Mouse (Mus musculus): ENCODE data around the gene Ciao1. TPM values are rescaled to one million over a fixed set of nuclear protein-coding genes. Genes with fewer than 3 reads are reported as not detected.
"Not testable (repeated sequence)": the region's sequence is repeated elsewhere in the genome, so short reads cannot be mapped to it uniquely, and the experiment has no call there.

Gene Ciao1
- polyA plus RNA-seq, 1 experiment from 2014 or later: 57.5 TPM

DNA sequence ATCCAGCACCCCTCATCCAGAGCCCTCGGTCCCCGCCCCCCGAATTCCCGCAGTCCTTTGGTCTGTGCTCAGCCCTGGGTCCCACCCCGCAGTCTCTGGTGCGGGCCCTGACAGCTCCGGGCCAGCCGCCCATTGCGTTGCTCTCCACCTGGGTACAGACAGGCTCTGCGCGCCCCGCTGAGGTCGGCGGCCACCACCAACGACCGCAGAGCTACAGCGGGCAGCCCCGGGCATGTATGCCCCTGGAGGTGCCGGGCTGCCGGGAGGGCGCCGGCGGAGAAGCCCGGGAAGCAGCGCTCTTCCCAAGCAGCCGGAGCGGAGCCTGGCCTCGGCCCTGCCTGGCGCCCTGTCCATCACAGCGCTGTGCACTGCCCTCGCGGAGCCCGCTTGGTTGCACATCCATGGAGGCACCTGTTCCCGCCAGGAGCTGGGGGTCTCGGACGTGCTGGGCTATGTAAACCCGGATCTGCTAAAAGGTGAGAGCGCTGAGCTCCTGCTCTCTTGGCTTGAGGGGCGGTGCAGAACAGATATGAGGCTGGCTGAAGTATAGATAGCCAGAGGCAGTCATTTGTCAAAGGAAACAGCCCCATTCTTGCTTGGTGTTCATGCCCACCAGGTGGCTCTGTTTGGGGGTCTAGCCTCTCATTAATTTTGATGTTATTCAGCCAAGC is 853 bp upstream of the Ciao1 start:
- ATAC-seq (replicated peaks; ENCODE audit: insufficient number of reproducible peaks, insufficient read depth, low FRiP score, low read depth): peak; percentile 40
- WGBS: under 1% methylated on average over 39 of the region's 39 CpGs
- peak overlapping the region; percentile 89 for H3K9ac ChIP-seq

DNA sequence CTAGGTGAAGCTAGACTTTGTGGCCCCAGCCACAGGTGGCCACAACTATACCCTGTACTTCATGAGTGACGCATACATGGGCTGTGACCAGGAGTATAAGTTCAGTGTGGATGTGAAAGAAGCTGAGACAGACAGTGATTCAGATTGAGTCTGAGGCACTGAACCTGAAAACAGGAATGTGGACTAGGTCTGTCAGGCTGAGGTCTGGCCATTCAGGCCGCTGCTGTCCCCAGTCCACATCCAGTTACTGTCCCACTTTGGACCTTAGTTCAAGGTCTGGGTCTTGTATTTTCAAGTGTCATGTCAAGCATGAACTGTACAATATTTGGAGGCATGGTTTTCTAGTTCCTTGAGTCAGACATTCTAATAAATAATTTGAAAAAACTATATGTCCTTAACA is 7.6 kb downstream of the Ciao1 start:
- no peak overlapping the region for H3K4me2 ChIP-seq
- no peak overlapping the region for H3K27ac ChIP-seq
- H3K9ac ChIP-seq: no peak overlapping the region
- ATAC-seq (replicated peaks; ENCODE audit: insufficient number of reproducible peaks, insufficient read depth, low FRiP score, low read depth): no peak
- H3K4me1 ChIP-seq (replicated peaks): peaks cover 10% of the 10 kb centered on the region
- no peaks in the 10 kb centered on the region for H3K9me3 ChIP-seq (replicated peaks)
- H3K27me3 ChIP-seq: no peaks in the 10 kb centered on the region
- WGBS: 94% methylated on average over 2 of the region's 2 CpGs
- H3K4me3 ChIP-seq: no peak overlapping the region
- H3K36me3 ChIP-seq: peaks cover 87% of the 10 kb centered on the region

More for the DNA sequence above, 853 bp upstream of the Ciao1 start:
- peak overlapping the region; percentile 96 for H3K4me2 ChIP-seq
- H3K9me3 ChIP-seq (replicated peaks): no peaks in the 10 kb centered on the region
- peak overlapping the region; percentile 97 for H3K4me3 ChIP-seq
- H3K36me3 ChIP-seq: peaks cover 28% of the 10 kb centered on the region
- H3K4me1 ChIP-seq (replicated peaks): peaks cover 45% of the 10 kb centered on the region
- no peaks in the 10 kb centered on the region for H3K27me3 ChIP-seq
- peak overlapping the region; percentile 82 for H3K27ac ChIP-seq

DNA sequence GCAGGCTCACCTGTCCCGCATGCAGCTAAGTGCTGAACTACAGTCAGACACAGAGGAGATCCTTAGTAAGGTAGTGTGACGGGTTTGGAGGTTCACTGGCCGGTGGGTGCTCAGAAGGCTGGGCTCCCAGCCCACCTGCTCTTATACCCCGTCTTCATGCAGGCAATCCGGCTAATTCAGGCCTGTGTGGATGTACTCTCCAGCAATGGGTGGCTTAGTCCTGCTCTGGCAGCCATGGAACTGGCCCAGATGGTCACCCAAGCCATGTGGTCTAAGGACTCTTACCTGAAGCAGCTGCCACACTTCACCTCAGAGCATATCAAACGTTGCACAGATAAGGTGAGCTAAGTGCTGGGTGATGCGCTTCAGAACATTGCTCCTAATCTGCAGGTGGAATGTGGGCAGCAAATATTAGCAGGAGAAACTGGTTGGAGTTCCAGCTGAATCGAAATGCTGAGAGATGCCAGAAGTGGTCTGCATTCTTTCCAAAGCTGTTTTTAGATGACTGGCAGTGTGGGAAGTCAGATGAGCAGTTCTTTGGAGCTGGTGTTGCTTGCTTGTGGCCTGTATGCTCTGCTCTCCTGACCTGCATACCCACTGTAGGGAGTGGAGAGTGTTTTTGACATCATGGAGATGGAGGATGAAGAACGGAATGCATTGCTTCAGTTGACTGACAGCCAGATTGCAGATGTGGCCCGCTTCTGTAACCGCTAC is 9.6 kb downstream of the Ciao1 start:
- no peak overlapping the region for H3K9ac ChIP-seq
- 68% methylated on average over 11 of the region's 11 CpGs for WGBS
- no peaks in the 10 kb centered on the region for H3K9me3 ChIP-seq (replicated peaks)
- no peak overlapping the region for H3K4me3 ChIP-seq
- H3K36me3 ChIP-seq: peaks cover 92% of the 10 kb centered on the region
- peak overlapping the region; percentile 3; the same call in 1 of the 2 replicates for H3K4me2 ChIP-seq
- H3K27ac ChIP-seq: peak overlapping the region; percentile 67
- peak; percentile 43; the same call in 1 of the 2 replicates for ATAC-seq (replicated peaks; ENCODE audit: insufficient number of reproducible peaks, insufficient read depth, low FRiP score, low read depth)
- H3K4me1 ChIP-seq (replicated peaks): peaks cover 10% of the 10 kb centered on the region
- no peaks in the 10 kb centered on the region for H3K27me3 ChIP-seq

DNA sequence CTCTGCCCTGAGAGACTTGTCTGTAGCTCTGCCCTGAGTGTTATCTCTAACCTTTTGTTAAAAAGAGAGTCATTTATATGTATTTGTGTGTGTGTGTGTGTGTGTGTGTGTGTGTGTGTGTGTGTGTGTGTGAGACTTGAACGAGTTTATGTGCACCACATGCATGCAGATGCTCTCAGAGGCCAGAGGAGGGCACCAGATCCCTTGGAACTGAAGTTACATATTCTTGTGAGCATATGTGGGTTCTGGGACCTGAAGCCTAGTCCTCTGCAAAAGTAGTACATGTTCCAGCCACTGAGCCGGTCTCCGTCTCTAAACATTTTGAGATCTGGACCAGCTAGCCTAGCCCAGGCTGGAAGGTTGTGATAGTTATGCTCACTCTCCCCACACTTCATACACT is 22.4 kb downstream of the Ciao1 start:
- no peak for ATAC-seq (replicated peaks; ENCODE audit: insufficient number of reproducible peaks, insufficient read depth, low FRiP score, low read depth)
- H3K4me3 ChIP-seq: no peak overlapping the region
- H3K4me2 ChIP-seq: no peak overlapping the region
- no peaks in the 10 kb centered on the region for H3K4me1 ChIP-seq (replicated peaks)
- no peaks in the 10 kb centered on the region for H3K27me3 ChIP-seq
- peaks cover 95% of the 10 kb centered on the region for H3K36me3 ChIP-seq
- no peak overlapping the region for H3K9ac ChIP-seq
- H3K27ac ChIP-seq: no peak overlapping the region
- no peaks in the 10 kb centered on the region for H3K9me3 ChIP-seq (replicated peaks)
- 92% methylated on average over 3 of the region's 3 CpGs for WGBS

DNA sequence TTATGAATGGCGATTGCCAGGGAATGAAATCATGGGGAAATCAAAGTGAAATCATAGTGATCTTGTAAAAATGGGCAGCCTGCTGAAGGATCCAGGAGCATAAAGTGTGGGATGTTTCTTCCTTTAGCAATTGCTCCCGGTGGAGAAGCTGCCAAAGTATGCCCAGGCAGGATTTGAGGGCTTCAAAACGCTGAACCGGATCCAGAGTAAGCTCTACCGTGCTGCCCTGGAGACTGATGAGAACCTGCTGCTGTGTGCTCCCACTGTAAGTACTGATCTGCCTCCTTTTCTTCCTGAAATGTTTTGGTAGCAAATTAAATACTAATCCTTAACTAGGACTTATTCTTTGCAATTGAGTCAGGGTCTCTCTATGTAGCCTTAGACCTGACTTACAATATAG is 29.9 kb downstream of the Ciao1 start:
- ATAC-seq (replicated peaks; ENCODE audit: insufficient number of reproducible peaks, insufficient read depth, low FRiP score, low read depth): no peak
- Histone ChIP-seq H3K4me2 (no peak overlapping the region), H3K4me3 (no peak overlapping the region), H3K27me3 (no peaks in the 10 kb centered on the region), H3K9ac (no peak overlapping the region), H3K36me3 (peaks cover 94% of the 10 kb centered on the region), H3K27ac (no peak overlapping the region), H3K9me3 (replicated peaks) (no peaks in the 10 kb centered on the region), H3K4me1 (replicated peaks) (no peaks in the 10 kb centered on the region)
- WGBS: 97% methylated on average over 5 of the region's 5 CpGs

DNA sequence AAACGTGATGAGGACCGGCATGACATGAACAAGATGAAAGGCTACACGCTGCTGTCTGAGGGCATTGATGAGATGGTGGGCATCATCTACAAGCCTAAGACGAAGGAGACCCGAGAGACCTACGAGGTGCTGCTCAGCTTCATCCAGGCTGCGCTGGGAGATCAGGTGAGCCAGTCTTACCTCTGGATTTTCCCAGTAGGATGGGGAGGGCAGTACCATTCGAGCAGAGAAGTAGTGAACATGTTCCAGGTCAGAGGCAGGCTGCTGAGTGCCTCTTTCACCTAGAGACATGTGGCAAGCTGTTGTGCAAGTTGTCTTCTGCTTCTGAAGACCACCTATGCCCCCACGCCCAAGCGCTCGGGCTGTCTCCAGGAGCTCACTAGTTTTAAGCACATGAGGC is 36.9 kb downstream of the Ciao1 start:
- no peaks in the 10 kb centered on the region for H3K27me3 ChIP-seq
- no peak overlapping the region for H3K4me3 ChIP-seq
- no peak overlapping the region for H3K4me2 ChIP-seq
- H3K4me1 ChIP-seq (replicated peaks): peaks cover 9% of the 10 kb centered on the region
- WGBS: 92% methylated on average over 11 of the region's 11 CpGs
- peaks cover 52% of the 10 kb centered on the region for H3K36me3 ChIP-seq
- no peaks in the 10 kb centered on the region for H3K9me3 ChIP-seq (replicated peaks)
- no peak for ATAC-seq (replicated peaks; ENCODE audit: insufficient number of reproducible peaks, insufficient read depth, low FRiP score, low read depth)
- H3K9ac ChIP-seq: no peak overlapping the region
- no peak overlapping the region for H3K27ac ChIP-seq

DNA sequence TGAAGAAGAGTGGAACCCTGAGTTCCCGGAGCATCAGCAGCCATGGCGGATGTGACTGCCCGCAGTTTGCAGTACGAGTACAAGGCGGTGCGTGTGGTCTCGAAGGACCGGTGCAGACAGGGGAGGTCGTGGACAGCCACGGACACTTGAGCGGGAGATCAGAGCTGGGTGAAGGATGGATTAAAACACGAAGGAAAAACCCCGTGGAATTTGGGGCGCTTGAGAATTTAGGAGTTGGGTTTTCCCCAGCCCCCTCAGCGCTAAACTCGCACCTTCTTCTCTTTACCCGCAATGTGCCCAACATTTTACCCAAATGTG is 39.2 kb downstream of the Ciao1 start:
- H3K9ac ChIP-seq: peak overlapping the region; percentile 78
- no peaks in the 10 kb centered on the region for H3K9me3 ChIP-seq (replicated peaks)
- no peak for ATAC-seq (replicated peaks; ENCODE audit: insufficient number of reproducible peaks, insufficient read depth, low FRiP score, low read depth)
- peak overlapping the region; percentile 86 for H3K4me3 ChIP-seq
- H3K27ac ChIP-seq: peak overlapping the region; percentile 71
- under 1% methylated on average over 17 of the region's 17 CpGs for WGBS
- H3K4me2 ChIP-seq: peak overlapping the region; percentile 66
- H3K27me3 ChIP-seq: no peaks in the 10 kb centered on the region
- H3K36me3 ChIP-seq: peaks cover 30% of the 10 kb centered on the region
- H3K4me1 ChIP-seq (replicated peaks): peaks cover 9% of the 10 kb centered on the region

DNA sequence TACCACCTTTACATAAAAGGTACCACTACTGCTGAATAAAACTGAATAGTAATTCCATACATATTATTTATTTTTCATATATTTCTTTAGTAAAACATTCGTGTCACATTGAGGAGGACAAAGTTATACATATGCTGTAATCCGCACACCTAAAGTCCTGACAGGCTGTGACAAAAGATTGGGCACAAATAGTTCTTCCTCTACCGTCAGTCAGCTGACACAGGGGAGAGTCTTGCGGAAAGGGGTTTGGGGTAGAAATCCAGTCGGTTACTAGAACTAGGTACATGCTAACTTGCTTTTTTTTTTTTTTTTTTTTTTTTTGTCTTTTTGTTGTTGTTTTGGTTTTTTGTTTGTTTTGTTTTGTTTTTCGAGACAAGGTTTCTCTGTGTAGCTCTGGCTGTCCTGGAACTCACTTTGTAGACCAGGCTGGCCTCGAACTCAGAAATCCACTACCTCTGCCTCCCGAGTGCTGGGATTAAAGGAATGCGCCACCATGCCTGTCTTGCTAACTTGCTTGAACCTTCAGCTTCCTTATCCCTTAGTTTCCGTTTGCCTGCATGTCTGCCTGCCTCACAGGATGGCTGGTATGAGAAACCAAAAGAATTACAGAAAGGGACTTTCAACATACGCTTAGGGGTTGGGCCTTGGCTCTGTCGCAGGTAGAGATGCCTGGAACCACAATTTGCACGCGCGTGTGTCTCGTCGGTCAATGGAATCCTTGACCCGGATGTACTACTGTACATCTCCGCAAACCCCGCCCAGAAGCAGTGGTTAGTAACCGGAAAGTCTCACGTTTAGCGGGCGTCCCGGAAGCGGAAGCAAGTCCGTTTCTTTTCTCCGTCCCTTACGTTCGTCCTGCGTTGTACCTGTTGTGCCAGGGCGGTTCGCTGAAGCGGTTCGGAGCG is 39.8 kb downstream of the Ciao1 start, which contains the start of the genes 1810024B03Rik and Snrnp200:
TSS of gene 1810024B03Rik (minus strand) at position 734 of the 905 bp plus-strand sequence.
TSS of gene Snrnp200 (plus strand) at position 840 of the 905 bp plus-strand sequence.
- WGBS: 10% methylated on average over 36 of the region's 36 CpGs
- Histone ChIP-seq H3K4me1 (replicated peaks) (peaks cover 9% of the 10 kb centered on the region), H3K36me3 (peaks cover 24% of the 10 kb centered on the region), H3K9me3 (replicated peaks) (no peaks in the 10 kb centered on the region), H3K4me2 (peak within 1 kb of the TSS; percentile 66), H3K9ac (peak within 1 kb of the TSS; percentile 78), H3K4me3 (peak within 1 kb of the TSS; percentile 86), H3K27me3 (no peaks in the 10 kb centered on the region), H3K27ac (peak within 1 kb of the TSS; percentile 71)
- peak; percentile 98 for ATAC-seq (replicated peaks; ENCODE audit: insufficient number of reproducible peaks, insufficient read depth, low FRiP score, low read depth)

DNA sequence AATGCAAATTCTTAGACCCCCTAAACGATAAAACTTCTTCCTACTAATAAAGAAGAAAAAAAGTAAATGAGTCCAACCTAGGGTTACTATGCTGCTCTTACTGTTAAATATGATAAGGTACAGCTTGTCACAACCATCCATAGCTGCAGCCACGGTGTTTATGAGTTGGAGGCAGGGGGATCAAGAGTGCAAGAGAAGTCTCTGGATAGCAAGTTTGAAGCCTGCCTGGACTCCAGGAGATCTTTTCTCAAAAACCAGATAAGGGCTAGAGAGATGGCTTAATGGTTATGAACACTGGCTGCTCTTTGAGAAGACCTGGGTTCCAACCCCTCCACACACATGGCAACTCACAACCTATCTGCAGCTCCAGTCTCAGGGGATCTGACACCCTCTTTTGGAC is 40.7 kb downstream of the Ciao1 start:
- no peak for ATAC-seq (replicated peaks; ENCODE audit: insufficient number of reproducible peaks, insufficient read depth, low FRiP score, low read depth)
- Histone ChIP-seq H3K36me3 (peaks cover 17% of the 10 kb centered on the region), H3K27me3 (no peaks in the 10 kb centered on the region), H3K9ac (no peak overlapping the region), H3K4me1 (replicated peaks) (peaks cover 9% of the 10 kb centered on the region), H3K27ac (no peak overlapping the region), H3K4me2 (no peak overlapping the region), H3K9me3 (replicated peaks) (no peaks in the 10 kb centered on the region), H3K4me3 (no peak overlapping the region)
- 94% methylated on average over 2 of the region's 2 CpGs for WGBS

DNA sequence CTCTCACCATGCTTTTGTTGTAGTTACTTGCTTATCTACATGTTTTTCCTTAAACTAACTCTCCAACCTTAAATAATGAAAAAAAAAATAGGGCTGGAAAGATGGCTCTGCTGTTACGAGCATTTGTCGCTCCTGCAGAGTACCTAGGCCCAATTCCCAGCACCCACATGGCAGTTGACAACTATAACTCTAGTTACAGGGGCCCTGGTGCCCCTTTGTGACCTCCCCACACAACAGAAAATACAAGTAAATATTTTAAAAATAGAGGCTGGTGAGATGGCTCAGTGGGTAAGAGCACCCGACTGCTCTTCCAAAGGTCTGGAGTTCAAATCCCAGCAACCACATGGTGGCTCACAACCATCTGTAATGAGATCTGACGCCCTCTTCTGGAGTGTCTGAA is 41.7 kb downstream of the Ciao1 start:
- H3K4me2 ChIP-seq; H3K27me3 ChIP-seq; H3K36me3 ChIP-seq; H3K27ac ChIP-seq; H3K4me3 ChIP-seq; ATAC-seq (replicated peaks; ENCODE audit: insufficient number of reproducible peaks, insufficient read depth, low FRiP score, low read depth); H3K4me1 ChIP-seq (replicated peaks); H3K9ac ChIP-seq; H3K9me3 ChIP-seq (replicated peaks): not testable (repeated sequence)
- WGBS: 84% methylated on average over 4 of the region's 4 CpGs

DNA sequence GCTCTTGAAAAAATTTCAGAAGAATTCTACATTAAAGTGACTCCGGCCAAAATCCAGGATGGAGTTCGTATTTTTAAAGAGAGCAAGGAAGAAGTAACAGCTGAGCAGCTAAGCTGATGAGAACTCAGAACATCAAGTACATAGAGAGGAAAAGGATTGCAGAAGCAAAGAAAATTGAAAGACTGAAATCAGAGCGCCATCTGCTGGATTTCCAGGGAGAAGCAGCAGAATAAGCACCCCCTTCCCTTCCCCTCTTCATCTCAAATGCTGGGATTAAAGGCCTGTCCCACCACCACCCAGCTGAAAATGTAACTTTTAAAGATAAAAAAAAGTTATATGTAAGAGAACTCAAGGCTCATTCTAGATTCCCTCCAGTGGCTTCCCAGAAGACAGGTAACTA is 42.7 kb downstream of the Ciao1 start:
- H3K9ac ChIP-seq: no peak overlapping the region
- no peaks in the 10 kb centered on the region for H3K27me3 ChIP-seq
- 31% methylated on average over 3 of the region's 3 CpGs for WGBS
- H3K4me3 ChIP-seq: no peak overlapping the region
- peaks cover 4% of the 10 kb centered on the region for H3K36me3 ChIP-seq
- no peak overlapping the region for H3K27ac ChIP-seq
- H3K4me2 ChIP-seq: no peak overlapping the region
- no peaks in the 10 kb centered on the region for H3K9me3 ChIP-seq (replicated peaks)
- peaks cover 9% of the 10 kb centered on the region for H3K4me1 ChIP-seq (replicated peaks)
- ATAC-seq (replicated peaks; ENCODE audit: insufficient number of reproducible peaks, insufficient read depth, low FRiP score, low read depth): no peak

Data from heart, embryonic 15.5 days (tissue).